10 mouse cellular contexts compared by ENCODE assay signal in genomic region chr8:104127160-104127883, GRCm38 (mm10). TPM values are rescaled to one million over a fixed set of nuclear protein-coding genes. Genes with fewer than 3 reads are reported as not detected.
DNase-seq lines count a peak whose midpoint lies in the region; ATAC-seq and TF ChIP-seq lines count a peak whose summit lies in the region.
"Had no signal": no experiment of that assay in that cellular context is flagged by ENCODE, and none has a peak within 500 bp of the region (broad histone marks: within the 10 kb centered on the region; RNA-seq: fewer than 3 reads in every experiment).

No protein-coding gene starts in this region.

- H3K27me3 ChIP-seq in hindbrain, postnatal 0 days (ENCODE audit: insufficient read depth, low read length) = no peaks in the 10 kb centered on the region
- H3K27me3 ChIP-seq in midbrain, embryonic 15.5 days (replicated peaks) = no peaks in the 10 kb centered on the region
- H3K27me3 ChIP-seq: neural tube, embryonic 13.5 days had no signal

- H3K4me1 ChIP-seq in hindbrain, postnatal 0 days (ENCODE audit: insufficient read depth, low read length) = no peaks in the 10 kb centered on the region
- H3K4me1 ChIP-seq in midbrain, embryonic 15.5 days = no peaks in the 10 kb centered on the region
- H3K4me1 ChIP-seq: neural tube, embryonic 13.5 days had no signal

- peak overlapping the region; percentile 36 for H3K4me3 ChIP-seq in gastrocnemius, adult 2 months
- no peak overlapping the region for H3K4me3 ChIP-seq in hindbrain, postnatal 0 days (ENCODE audit: low read length)
- H3K4me3 ChIP-seq in midbrain, embryonic 15.5 days = no peak overlapping the region
- H3K4me3 ChIP-seq: neural tube, embryonic 13.5 days had no signal

- intact Hi-C loops in gastrocnemius, adult 2 months (cut with DNase I) = no loop called here

- ATAC-seq in neutrophil, adult 5-6 weeks (ENCODE audit: extremely low read depth, insufficient number of reproducible peaks, low FRiP score, poor library complexity, severe bottlenecking) = peak; percentile 60; the same call in 1 of the 2 replicates
- ATAC-seq in hindbrain, postnatal 0 days = no peak
- no peak for ATAC-seq in midbrain, embryonic 15.5 days (replicated peaks)

- DNase-seq in gastrocnemius, adult 2 months = peak; percentile 74
- no peak for DNase-seq in gastrocnemius, postnatal 4 days (ENCODE audit: low spot score in 2 of 2)
- DNase-seq in B cell, adult 2 months = peak; percentile 47
- DNase-seq in frontal cortex, postnatal 36 days (ENCODE audit: low spot score in 2 of 2) = peak; percentile 46 to 88
- no peak for DNase-seq in hindbrain, postnatal 0 days (ENCODE audit: low spot score)
- no peak for DNase-seq in cerebellum, adult 8-10 months
- DNase-seq: cerebellum, adult 11 months had no signal

- peak overlapping the region; percentile 79 for H3K27ac ChIP-seq in gastrocnemius, adult 2 months
- no peak overlapping the region for H3K27ac ChIP-seq in hindbrain, postnatal 0 days
- H3K27ac ChIP-seq in midbrain, embryonic 15.5 days = no peak overlapping the region
- H3K27ac ChIP-seq: neural tube, embryonic 13.5 days had no signal

- 67% methylated on average over 4 of the region's 4 CpGs for WGBS in hindbrain, postnatal 0 days
- WGBS in midbrain, embryonic 15.5 days = 72% methylated on average over 4 of the region's 4 CpGs

- no peak overlapping the region for H3K9ac ChIP-seq in hindbrain, postnatal 0 days (replicated peaks; ENCODE audit: low read length)
- no peak overlapping the region for H3K9ac ChIP-seq in midbrain, embryonic 15.5 days
- H3K9ac ChIP-seq: neural tube, embryonic 13.5 days had no signal

- H3K36me3 ChIP-seq in hindbrain, postnatal 0 days (ENCODE audit: insufficient read depth, low read length) = no peaks in the 10 kb centered on the region
- H3K36me3 ChIP-seq in midbrain, embryonic 15.5 days (replicated peaks) = no peaks in the 10 kb centered on the region
- H3K36me3 ChIP-seq: neural tube, embryonic 13.5 days had no signal

- no peak for TF ChIP-seq CTCF in gastrocnemius, adult 2 months (IDR thresholded peaks at IDR 0.05)
- no peak for TF ChIP-seq CTCF in hindbrain, postnatal 0 days (IDR thresholded peaks at IDR 0.05; ENCODE audit: low read depth)

- no peak overlapping the region for H3K4me2 ChIP-seq in hindbrain, postnatal 0 days (ENCODE audit: low read depth, low read length)
- H3K4me2 ChIP-seq in midbrain, embryonic 15.5 days = no peak overlapping the region
- H3K4me2 ChIP-seq: neural tube, embryonic 13.5 days had no signal

- no peaks in the 10 kb centered on the region for H3K9me3 ChIP-seq in hindbrain, postnatal 0 days (ENCODE audit: low read length)
- H3K9me3 ChIP-seq in midbrain, embryonic 15.5 days = no peaks in the 10 kb centered on the region
- H3K9me3 ChIP-seq: neural tube, embryonic 13.5 days had no signal

RNA-seq across cellular contexts. Expression of gene Cdh5, which starts 25.9 kb away (rescaled TPM):
- total RNA-seq in gastrocnemius, adult 2 months (2021) = 10 to 100 TPM; 36.4 to 46.9 TPM
- 100 to 1,000 TPM; 163 to 174 TPM for total RNA-seq in gastrocnemius, postnatal 4 days (2021)
- total RNA-seq in neutrophil, adult 5-6 weeks (2017) = 1.5 TPM in 1 of 2 replicates, not detected in the other
- total RNA-seq in hindbrain, postnatal 0 days (2014; rRNA removed) = 18.3 and 19.7 TPM in 2 replicates
- 8.4 and 8.9 TPM in 2 replicates for polyA plus RNA-seq in hindbrain, postnatal 0 days (2015; fragmentation: Nextera tagmentation; extraction: Ambion mirVana)
- 15.3 and 16.1 TPM in 2 replicates for polyA plus RNA-seq in midbrain, embryonic 15.5 days (2015; fragmentation: Nextera tagmentation; extraction: Ambion mirVana)

RNA-seq across cellular contexts. Expression of gene Bean1, which starts 42.9 kb away (rescaled TPM):
- total RNA-seq in gastrocnemius, adult 2 months (2021) = under 1 TPM; 0.08 to 0.39 TPM
- total RNA-seq in gastrocnemius, postnatal 4 days (2021) = 1 to 10 TPM; 1.7 to 2.5 TPM
- 0.12 TPM in 2 replicates for total RNA-seq in neutrophil, adult 5-6 weeks (2017)
- 32.5 and 33.3 TPM in 2 replicates for total RNA-seq in hindbrain, postnatal 0 days (2014; rRNA removed)
- 8.3 and 9.2 TPM in 2 replicates for polyA plus RNA-seq in hindbrain, postnatal 0 days (2015; fragmentation: Nextera tagmentation; extraction: Ambion mirVana)
- 6.4 and 6.6 TPM in 2 replicates for polyA plus RNA-seq in midbrain, embryonic 15.5 days (2015; fragmentation: Nextera tagmentation; extraction: Ambion mirVana)

Comparison
In these comparisons a context has a peak if more than half of its experiments do, and no peak if none do; other contexts are left out.
1. DNase-seq: peak in gastrocnemius, adult 2 months (single experiment), B cell, adult 2 months (2 of 2) and frontal cortex, postnatal 36 days (2 of 2); none in gastrocnemius, postnatal 4 days (0 of 2), hindbrain, postnatal 0 days (single experiment) and cerebellum, adult 8-10 months (single experiment).